ENCODE assay signal across 19 mouse cellular contexts in the genomic region with DNA sequence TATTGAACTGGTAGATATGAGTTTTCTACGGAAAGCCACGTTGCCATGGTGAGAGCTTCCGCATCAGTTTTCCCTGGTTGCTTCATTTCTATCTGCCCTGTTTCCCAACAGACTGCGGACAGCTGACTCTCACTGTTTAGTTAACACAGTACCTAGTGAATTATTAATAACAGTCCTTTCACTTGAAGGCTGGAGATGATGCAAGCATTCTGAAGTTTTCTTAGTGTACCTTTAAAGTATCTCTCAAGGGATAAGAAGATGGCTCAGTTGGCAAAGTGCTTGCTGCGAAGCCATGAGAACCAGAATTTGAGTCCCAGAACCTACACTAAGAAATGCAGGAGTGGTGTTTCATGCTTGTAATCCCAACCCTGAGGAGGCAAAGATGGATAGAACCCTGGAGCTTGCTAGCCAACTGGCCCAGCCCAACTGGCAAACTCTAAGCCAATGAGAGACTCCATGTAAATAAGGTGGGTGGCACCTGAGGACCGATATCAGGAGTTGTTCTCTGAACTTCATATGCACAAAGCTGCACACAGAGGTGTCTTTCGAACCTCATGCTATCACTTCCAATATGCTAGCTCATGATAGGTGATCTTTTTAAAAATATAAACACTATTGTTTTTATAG. TPM values are rescaled to one million over a fixed set of nuclear protein-coding genes. Genes with fewer than 3 reads are reported as not detected.
A peak's percentile ranks its signal among the peaks of the same experiment; 100 is the strongest.
DNase-seq lines count a peak whose midpoint lies in the region; ATAC-seq and TF ChIP-seq lines count a peak whose summit lies in the region.
"Had no signal": no experiment of that assay in that cellular context is flagged by ENCODE, and none has a peak within 500 bp of the region (broad histone marks: within the 10 kb centered on the region; RNA-seq: fewer than 3 reads in every experiment).

No protein-coding gene starts in this region.

- H3K9me3 ChIP-seq in liver, embryonic 14.5 days (ENCODE audit: control insufficient read depth, low read length) = no peaks in the 10 kb centered on the region
- H3K9me3 ChIP-seq: forebrain, embryonic 13.5 days; G1E; hindbrain, embryonic 13.5 days; neural tube, embryonic 12.5 days had no signal

- peak; percentile 69 for ATAC-seq in liver, embryonic 14.5 days (ENCODE audit: insufficient read depth)
- ATAC-seq: forebrain, embryonic 13.5 days had no signal

- H3K27ac ChIP-seq in layer of hippocampus, adult 2 months = peak overlapping the region; percentile 44
- H3K27ac ChIP-seq in liver, embryonic 14.5 days = no peak overlapping the region
- H3K27ac ChIP-seq: forebrain, embryonic 13.5 days; hindbrain, embryonic 13.5 days; macrophage; neural tube, embryonic 12.5 days had no signal

- no peak overlapping the region for H3K9ac ChIP-seq in liver, embryonic 14.5 days (replicated peaks)
- H3K9ac ChIP-seq: forebrain, embryonic 13.5 days; hindbrain, embryonic 13.5 days; neural tube, embryonic 12.5 days had no signal

- TF ChIP-seq EP300 in liver, embryonic 14.5 days (IDR thresholded peaks at IDR 0.05; ENCODE audit: low read depth) = no peak

- H3K4me1 ChIP-seq in liver, embryonic 14.5 days (replicated peaks; ENCODE audit: control insufficient read depth in 2 of 2, insufficient read depth in 2 of 2, low read length in 1 of 2) = peaks cover 0 to 5% of the 10 kb centered on the region in 2 experiments; a peak in 1 of 4 replicates

- no peak overlapping the region for H3K4me3 ChIP-seq in layer of hippocampus, adult 2 months
- no peak overlapping the region for H3K4me3 ChIP-seq in liver, embryonic 14.5 days (ENCODE audit: insufficient read depth in 1 of 2, low read depth in 2 of 2, low read length in 2 of 2)
- H3K4me3 ChIP-seq: forebrain, embryonic 13.5 days; hindbrain, embryonic 13.5 days; neural tube, embryonic 12.5 days had no signal

- no peaks in the 10 kb centered on the region for H3K36me3 ChIP-seq in liver, embryonic 14.5 days (replicated peaks; ENCODE audit: control insufficient read depth, insufficient read depth, low read depth)
- H3K36me3 ChIP-seq: G1E; hindbrain, embryonic 13.5 days; neural tube, embryonic 12.5 days had no signal

- DNase-seq in layer of hippocampus, adult 2 months (ENCODE audit: low spot score in 2 of 2) = no peak
- DNase-seq in layer of hippocampus, postnatal 14 days (ENCODE audit: low spot score in 2 of 2) = no peak
- DNase-seq in brain, adult 2 months (ENCODE audit: low read depth, low spot score) = peak; percentile 31
- peak; percentile 72 for DNase-seq in kidney, adult 9 months
- peak in 2 of 3 experiments; percentile 6 to 14 for DNase-seq in liver, embryonic 14.5 days (ENCODE audit: low read depth in 3 of 3, low spot score in 3 of 3)
- no peak for DNase-seq in Muller cell, postnatal 12 days (ENCODE audit: inconsistent ontology term)
- no peak for DNase-seq in urinary bladder, adult 18-20 months (ENCODE audit: low spot score in 2 of 2)
- DNase-seq: cerebellum, adult 11 months; heart, adult 18-20 months; thymus, postnatal 25 days had no signal

- no peak overlapping the region for H3K4me2 ChIP-seq in liver, embryonic 14.5 days (ENCODE audit: low read depth)
- H3K4me2 ChIP-seq: forebrain, embryonic 13.5 days; hindbrain, embryonic 13.5 days; neural tube, embryonic 12.5 days had no signal

- no peaks in the 10 kb centered on the region for H3K27me3 ChIP-seq in liver, embryonic 14.5 days (ENCODE audit: control insufficient read depth, insufficient read depth, low read length)
- H3K27me3 ChIP-seq: forebrain, embryonic 13.5 days; hindbrain, embryonic 13.5 days; neural tube, embryonic 12.5 days had no signal

- 50% methylated on average over 7 of the region's 7 CpGs for WGBS in liver, embryonic 14.5 days (ENCODE audit: insufficient replicate concordance)

- no peak for TF ChIP-seq CTCF in layer of hippocampus, adult 2 months (conservative IDR thresholded peaks at IDR 0.05)
- TF ChIP-seq CTCF in liver, embryonic 14.5 days (IDR thresholded peaks at IDR 0.05; ENCODE audit: low read depth) = no peak

RNA-seq across cellular contexts. Expression of a gene that starts 35.7 kb away (rescaled TPM):
- total RNA-seq in layer of hippocampus, adult 2 months (2021) = not detected
- total RNA-seq in layer of hippocampus, postnatal 14 days (2021) = under 1 TPM in 1 of 2 experiments, not detected in 1; 0.23 TPM
- not detected in 2 replicates for polyA plus RNA-seq in liver, embryonic 14.5 days (2012; rRNA removed)
- polyA plus RNA-seq in liver, embryonic 14.5 days (2014; fragmentation: Nextera tagmentation; extraction: Ambion mirVana) = not detected in 2 replicates
- total RNA-seq: G1E; layer of hippocampus, adult 18-20 months; midbrain, postnatal 0 days had no signal
- polyA plus RNA-seq: forebrain, embryonic 13.5 days; G1E; hindbrain, embryonic 13.5 days; limb, embryonic 11.5 days; macrophage; midbrain, postnatal 0 days; neural tube, embryonic 12.5 days; stomach, embryonic 14.5 days had no signal

Comparison
In these comparisons a context has a peak if more than half of its experiments do, and no peak if none do; other contexts are left out.
1. DNase-seq: peak in brain, adult 2 months (single experiment), kidney, adult 9 months (single experiment) and liver, embryonic 14.5 days (2 of 3); none in layer of hippocampus, adult 2 months (0 of 2), layer of hippocampus, postnatal 14 days (0 of 2), Muller cell, postnatal 12 days (single experiment) and urinary bladder, adult 18-20 months (0 of 2).